Mouse (Mus musculus) spleen, adult 2 months (tissue): ENCODE data around the gene Stat1. TPM values are rescaled to one million over a fixed set of nuclear protein-coding genes. Genes with fewer than 3 reads are reported as not detected.

ENCODE experiments used
- DNase-seq, 2 experiments: peaks; one replicate each; pipeline versions ENCODE4 v3.0.0 to v3.0.0-alpha.2; 2012 to 2021; ENCODE audit warnings: low spot score in 2 of 2, low read depth in 1 of 2
- H3K27ac ChIP-seq: fragments of 200-500 bp; 2 replicates; pipeline ENCODE4 v1.5.1; 2012; ENCODE audit warnings: low read length, inconsistent platforms; ENCODE audit not compliant: insufficient read depth
- H3K27me3 ChIP-seq: fragments of 200-500 bp; 2 replicates; pipeline ENCODE4 v1.6.1; 2012; ENCODE audit warnings: mild to moderate bottlenecking, moderate library complexity, low read length, inconsistent platforms; ENCODE audit not compliant: control insufficient read depth, insufficient read depth
- H3K36me3 ChIP-seq: fragments of 200-500 bp; 2 replicates; pipeline ENCODE4 v1.6.1; 2012; ENCODE audit warnings: mild to moderate bottlenecking, low read length, inconsistent platforms; ENCODE audit not compliant: control insufficient read depth, insufficient read depth
- H3K4me1 ChIP-seq: fragments of 200-500 bp; 2 replicates; pipeline ENCODE4 v1.6.1; 2011; ENCODE audit warnings: inconsistent platforms; ENCODE audit not compliant: control insufficient read depth, insufficient read depth, insufficient read length
- H3K4me3 ChIP-seq: fragments of 200-500 bp; 2 replicates; pipeline ENCODE4 v1.5.1; 2011; ENCODE audit warnings: mild to moderate bottlenecking, inconsistent platforms; ENCODE audit not compliant: insufficient read depth, insufficient read length; ENCODE audit errors: extremely low read depth
- CTCF ChIP-seq: fragments of 200-500 bp; IDR thresholded peaks from 2 replicates; pipeline ENCODE4 v1.5.1; 2011; ENCODE audit warnings: mild to moderate bottlenecking, inconsistent platforms; ENCODE audit not compliant: insufficient read depth, insufficient read length, insufficient replicate concordance; ENCODE audit errors: extremely low read depth
- POLR2A ChIP-seq: fragments of 200-500 bp; IDR thresholded peaks from 2 replicates; pipeline ENCODE4 v1.6.1; 2011; ENCODE audit warnings: low read depth, low read length, inconsistent platforms
- WGBS: fragments of 180-500 bp; shearing (Covaris S2); methylation state at CpG from one replicate; pipeline ENCODE4 v1.1.7; 2018; 5-methylcytosine and 5-hydroxymethylcytosine counted together
- polyA plus RNA-seq: library from polyadenylated mRNA; depleted of rRNA; stranded (reverse); fragments of >200 nt; gene quantifications from 2 replicates; pipeline ENCODE4 v1.2.3, GENCODE M21; 2012

Stat1 gene
- polyA plus RNA-seq, 1 experiment: 95.0 TPM

DNA sequence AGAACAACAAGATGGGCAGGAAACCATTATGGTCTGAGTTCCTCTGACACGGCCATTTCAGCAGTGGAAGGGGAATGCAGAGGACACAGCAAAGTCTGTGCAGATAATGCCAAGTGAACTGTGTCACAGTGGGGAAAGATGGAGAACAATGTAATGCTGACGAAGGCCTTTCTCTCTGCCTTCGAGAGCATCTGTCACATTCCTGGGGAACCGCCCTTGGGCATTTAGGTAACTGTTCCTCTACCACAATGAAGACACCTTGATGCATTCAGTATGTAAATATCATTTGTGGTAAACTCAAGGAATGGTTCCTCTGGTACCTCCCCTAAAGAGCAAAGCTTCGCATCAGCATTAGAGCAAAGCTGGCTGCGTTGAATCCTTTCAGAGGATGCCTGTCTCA, 8.1 kb downstream of the Stat1 start:
- peaks cover 63% of the 10 kb centered on the region for H3K36me3 ChIP-seq

DNA sequence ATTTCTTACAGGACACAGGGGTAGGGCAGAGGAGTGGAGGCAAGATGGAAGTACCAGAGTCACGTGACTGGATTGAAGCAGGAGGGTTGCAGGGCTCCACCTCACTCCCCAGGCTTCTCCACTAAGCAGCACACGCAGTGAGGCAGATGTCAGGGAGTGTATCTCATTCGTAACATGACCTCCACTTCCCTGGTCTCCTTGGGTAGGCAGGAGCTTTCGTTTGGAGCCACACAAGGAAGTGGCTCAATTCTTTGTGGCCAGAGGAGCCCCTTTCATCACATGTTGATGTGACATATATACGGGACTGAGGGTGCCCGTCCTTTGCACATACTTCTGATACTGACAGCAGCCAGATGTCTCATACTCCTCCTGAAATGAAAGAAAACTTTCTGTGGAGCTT, 10.6 kb downstream of the Stat1 start:
- WGBS: 76% methylated on average over 6 of the region's 6 CpGs
- Histone ChIP-seq H3K36me3 (peaks cover 68% of the 10 kb centered on the region), H3K4me1 (no peaks in the 10 kb centered on the region; the same call in 1 of the 2 replicates), H3K27me3 (no peaks in the 10 kb centered on the region), H3K27ac (no peak overlapping the region), H3K4me3 (no peak overlapping the region)
- TF ChIP-seq CTCF: no peak
- TF ChIP-seq POLR2A: no peak
- no peak for DNase-seq

More for the DNA sequence above, 8.1 kb downstream of the Stat1 start:
- Histone ChIP-seq H3K4me1 (peaks cover 2% of the 10 kb centered on the region; the same call in 1 of the 2 replicates), H3K4me3 (no peak overlapping the region), H3K27ac (no peak overlapping the region), H3K27me3 (no peaks in the 10 kb centered on the region)
- DNase-seq: no peak
- TF ChIP-seq POLR2A (no peak), CTCF (no peak)
- WGBS: 91% methylated on average over 6 of the region's 6 CpGs

DNA sequence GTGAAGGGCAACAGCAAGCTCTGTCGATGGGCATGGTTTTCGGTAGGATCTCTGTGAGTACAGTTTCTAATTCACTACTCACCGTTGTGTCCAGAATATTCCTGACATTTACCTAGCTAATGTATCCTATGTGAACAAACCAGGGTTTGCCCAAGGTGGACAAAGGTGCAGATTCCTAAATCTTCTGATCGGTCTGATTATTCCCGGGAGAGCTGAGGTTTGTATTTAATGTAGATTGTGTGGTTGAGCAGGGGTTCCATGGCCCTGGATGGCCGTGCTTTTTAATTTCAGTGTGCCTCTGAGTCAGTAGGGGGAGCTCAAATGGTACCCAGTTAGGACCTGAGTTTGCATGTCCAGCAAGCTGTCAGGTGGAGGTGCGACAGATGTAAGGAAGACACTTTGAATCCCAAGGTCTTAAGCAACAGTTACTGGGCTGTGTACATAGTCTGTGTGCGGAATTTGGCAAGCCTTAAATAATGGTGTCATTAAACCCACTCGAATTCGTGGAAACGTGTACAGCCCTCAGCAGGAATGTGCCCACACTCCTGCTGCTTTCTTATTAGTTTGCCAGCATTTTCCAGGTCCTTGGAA, 12.6 kb downstream of the Stat1 start:
- WGBS: 90% methylated on average over 11 of the region's 11 CpGs
- H3K4me1 ChIP-seq: no peaks in the 10 kb centered on the region; the same call in 1 of the 2 replicates
- peaks cover 68% of the 10 kb centered on the region for H3K36me3 ChIP-seq
- H3K27me3 ChIP-seq: no peaks in the 10 kb centered on the region
- H3K27ac ChIP-seq: no peak overlapping the region
- DNase-seq: no peak
- no peak overlapping the region for H3K4me3 ChIP-seq
- TF ChIP-seq POLR2A (no peak), CTCF (no peak)

DNA sequence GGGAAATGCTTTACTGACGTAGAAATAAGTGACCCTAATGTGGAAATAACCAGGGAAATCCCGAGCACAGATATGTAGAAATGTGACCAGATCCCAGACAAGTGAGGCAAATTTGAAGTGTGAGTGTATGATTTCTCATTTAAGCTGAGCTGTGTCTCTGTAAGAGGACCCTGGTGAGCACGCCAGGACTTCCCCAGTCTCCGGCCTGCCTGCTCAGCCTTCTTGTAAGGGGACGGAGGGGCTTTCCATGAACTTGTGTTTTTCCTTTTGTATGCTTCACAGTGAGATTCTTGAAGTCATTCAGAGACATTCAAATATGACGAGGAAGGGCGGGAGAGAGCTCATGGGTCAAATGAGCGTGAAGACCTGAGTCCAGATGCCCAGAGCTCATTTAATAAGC, 14.0 kb downstream of the Stat1 start:
- no peaks in the 10 kb centered on the region for H3K27me3 ChIP-seq
- DNase-seq: no peak
- TF ChIP-seq CTCF (no peak), POLR2A (no peak)
- H3K4me1 ChIP-seq: no peaks in the 10 kb centered on the region; the same call in 1 of the 2 replicates
- 80% methylated on average over 8 of the region's 8 CpGs for WGBS
- H3K27ac ChIP-seq: no peak overlapping the region
- H3K4me3 ChIP-seq: no peak overlapping the region
- H3K36me3 ChIP-seq: peaks cover 75% of the 10 kb centered on the region

DNA sequence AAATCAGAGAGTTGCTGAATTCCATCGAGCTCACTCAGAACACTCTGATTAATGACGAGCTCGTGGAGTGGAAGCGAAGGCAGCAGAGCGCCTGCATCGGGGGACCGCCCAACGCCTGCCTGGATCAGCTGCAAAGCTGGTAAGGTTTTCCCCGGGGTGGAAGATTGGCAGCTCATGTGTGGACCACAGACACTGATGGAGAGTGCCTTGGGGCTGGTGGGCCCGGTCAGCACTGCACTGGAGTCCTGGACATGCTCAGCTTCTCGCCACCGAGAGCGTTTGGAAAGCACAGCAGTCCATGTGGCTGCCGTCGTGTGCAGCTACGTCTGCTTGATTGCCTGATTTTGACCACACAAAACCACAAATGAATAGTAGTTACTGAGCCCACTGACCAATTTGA, 18.1 kb downstream of the Stat1 start:
- 96% methylated on average over 16 of the region's 16 CpGs for WGBS
- no peaks in the 10 kb centered on the region for H3K4me1 ChIP-seq
- DNase-seq: no peak
- H3K27me3 ChIP-seq: no peaks in the 10 kb centered on the region
- H3K36me3 ChIP-seq: peaks cover 86% of the 10 kb centered on the region
- no peak overlapping the region for H3K27ac ChIP-seq
- TF ChIP-seq CTCF: no peak
- no peak for TF ChIP-seq POLR2A
- H3K4me3 ChIP-seq: no peak overlapping the region

DNA sequence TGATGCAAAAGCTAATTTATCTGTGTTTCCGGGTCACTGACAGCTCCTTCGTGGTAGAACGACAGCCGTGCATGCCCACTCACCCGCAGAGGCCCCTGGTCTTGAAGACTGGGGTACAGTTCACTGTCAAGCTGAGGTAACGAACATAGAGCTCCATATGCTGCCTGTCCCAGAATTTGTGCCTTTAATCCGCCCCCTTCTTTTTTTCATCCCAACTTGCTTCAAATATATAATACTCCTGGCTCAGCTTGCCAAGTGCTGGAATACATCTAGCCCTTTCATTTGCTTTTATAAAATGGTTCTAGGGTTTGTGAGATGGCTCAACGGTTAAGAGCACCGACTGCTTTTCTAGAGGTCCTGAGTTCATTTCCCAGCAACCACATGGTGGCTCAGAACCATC, 21.3 kb downstream of the Stat1 start:
- H3K36me3 ChIP-seq: peaks cover 78% of the 10 kb centered on the region
- 92% methylated on average over 9 of the region's 9 CpGs for WGBS

DNA sequence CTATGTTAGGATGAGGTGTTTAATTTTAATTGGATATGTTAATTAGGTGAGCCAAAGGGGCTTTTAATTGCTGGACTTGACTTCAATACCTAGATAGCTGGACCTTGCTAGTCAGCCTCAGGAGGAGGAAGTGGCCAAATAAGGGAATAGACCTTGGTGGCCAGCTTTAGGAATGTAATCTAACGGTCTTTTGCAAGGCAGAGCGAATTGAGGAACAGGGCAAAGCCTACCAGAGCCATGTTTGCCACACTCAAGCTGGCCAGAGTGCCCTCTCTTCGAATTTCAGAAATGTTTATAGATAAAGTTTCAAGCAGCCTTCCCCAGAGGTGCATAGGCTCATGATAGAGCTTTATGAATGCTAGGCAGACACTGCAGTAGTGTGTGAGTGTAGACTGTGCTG, 22.2 kb downstream of the Stat1 start:
- TF ChIP-seq POLR2A (no peak), CTCF (no peak)
- H3K4me1 ChIP-seq: peaks cover 3% of the 10 kb centered on the region; the same call in 1 of the 2 replicates
- WGBS: 63% methylated on average over 3 of the region's 3 CpGs
- DNase-seq: no peak
- no peak overlapping the region for H3K27ac ChIP-seq
- no peaks in the 10 kb centered on the region for H3K27me3 ChIP-seq
- H3K4me3 ChIP-seq: no peak overlapping the region
- peaks cover 76% of the 10 kb centered on the region for H3K36me3 ChIP-seq

More for the DNA sequence above, 21.3 kb downstream of the Stat1 start:
- H3K4me1 ChIP-seq: peaks cover 3% of the 10 kb centered on the region; the same call in 1 of the 2 replicates
- H3K27ac ChIP-seq: no peak overlapping the region
- TF ChIP-seq POLR2A: no peak
- no peak for TF ChIP-seq CTCF
- DNase-seq: no peak
- no peaks in the 10 kb centered on the region for H3K27me3 ChIP-seq
- no peak overlapping the region for H3K4me3 ChIP-seq
